In genomic region chr8:109790938-109791337, GRCm38 (mm10) we compare ENCODE assay signal across 24 mouse cellular contexts. TPM values are rescaled to one million over a fixed set of nuclear protein-coding genes. Genes with fewer than 3 reads are reported as not detected.
DNase-seq lines count a peak whose midpoint lies in the region; ATAC-seq and TF ChIP-seq lines count a peak whose summit lies in the region.
"Had no signal": no experiment of that assay in that cellular context is flagged by ENCODE, and none has a peak within 500 bp of the region (broad histone marks: within the 10 kb centered on the region; RNA-seq: fewer than 3 reads in every experiment).

No protein-coding gene starts in this region.

- no peak overlapping the region for H3K4me2 ChIP-seq in liver, embryonic 16.5 days (ENCODE audit: low read depth, low read length)
- H3K4me2 ChIP-seq in hindbrain, postnatal 0 days (ENCODE audit: low read depth, low read length) = no peak overlapping the region
- H3K4me2 ChIP-seq: embryonic facial prominence, embryonic 12.5 days; hindbrain, embryonic 13.5 days; midbrain, embryonic 15.5 days; neural tube, embryonic 12.5 days had no signal

- H3K9me3 ChIP-seq in liver, embryonic 16.5 days (replicated peaks; ENCODE audit: control insufficient read depth, low read length) = no peaks in the 10 kb centered on the region
- H3K9me3 ChIP-seq in embryonic facial prominence, embryonic 10.5 days = no peaks in the 10 kb centered on the region
- H3K9me3 ChIP-seq in hindbrain, postnatal 0 days (ENCODE audit: low read length) = no peaks in the 10 kb centered on the region
- H3K9me3 ChIP-seq: embryonic facial prominence, embryonic 12.5 days; hindbrain, embryonic 13.5 days; limb, embryonic 10.5 days; midbrain, embryonic 15.5 days; neural tube, embryonic 12.5 days had no signal

- TF ChIP-seq CTCF in hindbrain, postnatal 0 days (IDR thresholded peaks at IDR 0.05; ENCODE audit: low read depth) = no peak

- no peak overlapping the region for H3K27ac ChIP-seq in liver, embryonic 16.5 days (ENCODE audit: low read length)
- no peak overlapping the region for H3K27ac ChIP-seq in embryonic facial prominence, embryonic 10.5 days (replicated peaks)
- no peak overlapping the region for H3K27ac ChIP-seq in hindbrain, postnatal 0 days
- H3K27ac ChIP-seq: embryonic facial prominence, embryonic 12.5 days; hindbrain, embryonic 13.5 days; kidney, postnatal 0 days; limb, embryonic 10.5 days; midbrain, embryonic 15.5 days; neural tube, embryonic 12.5 days had no signal

- no peaks in the 10 kb centered on the region for H3K27me3 ChIP-seq in liver, embryonic 16.5 days (ENCODE audit: control insufficient read depth, insufficient read depth, low read depth, low read length)
- no peaks in the 10 kb centered on the region for H3K27me3 ChIP-seq in embryonic facial prominence, embryonic 10.5 days (replicated peaks; ENCODE audit: low read depth, poor library complexity, severe bottlenecking)
- no peaks in the 10 kb centered on the region for H3K27me3 ChIP-seq in hindbrain, postnatal 0 days (ENCODE audit: insufficient read depth, low read length)
- H3K27me3 ChIP-seq: embryonic facial prominence, embryonic 12.5 days; hindbrain, embryonic 13.5 days; midbrain, embryonic 15.5 days; neural tube, embryonic 12.5 days had no signal

- H3K4me1 ChIP-seq in liver, embryonic 16.5 days (ENCODE audit: control insufficient read depth, low read depth, low read length) = peaks cover 22% of the 10 kb centered on the region
- H3K4me1 ChIP-seq in embryonic facial prominence, embryonic 10.5 days = no peaks in the 10 kb centered on the region
- no peaks in the 10 kb centered on the region for H3K4me1 ChIP-seq in hindbrain, postnatal 0 days (ENCODE audit: insufficient read depth, low read length)
- H3K4me1 ChIP-seq: embryonic facial prominence, embryonic 12.5 days; hindbrain, embryonic 13.5 days; limb, embryonic 10.5 days; midbrain, embryonic 15.5 days; neural tube, embryonic 12.5 days had no signal

- H3K4me3 ChIP-seq in liver, embryonic 16.5 days (ENCODE audit: low read depth, low read length) = no peak overlapping the region
- no peak overlapping the region for H3K4me3 ChIP-seq in embryonic facial prominence, embryonic 10.5 days
- no peak overlapping the region for H3K4me3 ChIP-seq in hindbrain, postnatal 0 days (ENCODE audit: low read length)
- H3K4me3 ChIP-seq: embryonic facial prominence, embryonic 12.5 days; erythroblast, embryonic 14.5 days; heart, adult 2 months; hindbrain, embryonic 13.5 days; limb, embryonic 10.5 days; midbrain, embryonic 15.5 days; neural tube, embryonic 12.5 days had no signal

- WGBS in liver, embryonic 16.5 days (ENCODE audit: insufficient replicate concordance) = 30% methylated on average over 2 of the region's 2 CpGs
- WGBS in embryonic facial prominence, embryonic 10.5 days = 97% methylated on average over 2 of the region's 2 CpGs
- 90% methylated on average over 2 of the region's 2 CpGs for WGBS in hindbrain, postnatal 0 days

- no peak overlapping the region for H3K9ac ChIP-seq in liver, embryonic 16.5 days (ENCODE audit: low read depth, low read length)
- H3K9ac ChIP-seq in hindbrain, postnatal 0 days (replicated peaks; ENCODE audit: low read length) = no peak overlapping the region
- H3K9ac ChIP-seq: embryonic facial prominence, embryonic 12.5 days; hindbrain, embryonic 13.5 days; midbrain, embryonic 15.5 days; neural tube, embryonic 12.5 days had no signal

- peak; percentile 82 for ATAC-seq in liver, embryonic 16.5 days (ENCODE audit: low read depth)
- ATAC-seq in hindbrain, postnatal 0 days = no peak
- ATAC-seq: forebrain, embryonic 14.5 days; inflammation-experienced regulatory T-cells, adult 6 months; lung, postnatal 0 days; midbrain, embryonic 15.5 days had no signal

- H3K36me3 ChIP-seq in liver, embryonic 16.5 days (ENCODE audit: control insufficient read depth, insufficient read depth) = no peaks in the 10 kb centered on the region
- peaks cover 12% of the 10 kb centered on the region for H3K36me3 ChIP-seq in embryonic facial prominence, embryonic 10.5 days (replicated peaks)
- H3K36me3 ChIP-seq in hindbrain, postnatal 0 days (ENCODE audit: insufficient read depth, low read length) = no peaks in the 10 kb centered on the region
- H3K36me3 ChIP-seq: embryonic facial prominence, embryonic 12.5 days; hindbrain, embryonic 13.5 days; midbrain, embryonic 15.5 days; neural tube, embryonic 12.5 days had no signal

- DNase-seq in c-Kit-positive CD71-positive TER-119-negative erythroid progenitor cells, embryonic 14.5 days (ENCODE audit: low read depth) = peak; percentile 35
- DNase-seq in liver = peak; percentile 53
- DNase-seq in retina, embryonic 14.5 days (ENCODE audit: low spot score) = no peak
- DNase-seq in embryonic facial prominence, embryonic 10.5 days (ENCODE audit: low spot score) = no peak
- no peak for DNase-seq in lung, postnatal 14 days
- DNase-seq in hindbrain, postnatal 0 days (ENCODE audit: low spot score) = no peak
- DNase-seq: adrenal gland, postnatal 14 days; cerebellum, postnatal 10 days; gastrocnemius, postnatal 10 days; heart, adult 2 months; kidney, adult 18-20 months; retina, postnatal 1 day; thymus, postnatal 14 days had no signal

RNA-seq across cellular contexts. Expression of gene Ap1g1, which starts 12.6 kb away (rescaled TPM):
- 16.6 and 19.4 TPM in 2 replicates for polyA plus RNA-seq in liver, embryonic 16.5 days (2015; fragmentation: Nextera tagmentation; extraction: Ambion mirVana)
- 48.4 and 52.9 TPM in 2 replicates for polyA plus RNA-seq in embryonic facial prominence, embryonic 10.5 days (2016; fragmentation: Nextera tagmentation; extraction: Ambion mirVana)
- total RNA-seq in hindbrain, postnatal 0 days (2014; rRNA removed) = 64.7 and 67.9 TPM in 2 replicates
- 31.3 and 34.0 TPM in 2 replicates for polyA plus RNA-seq in hindbrain, postnatal 0 days (2015; fragmentation: Nextera tagmentation; extraction: Ambion mirVana)

RNA-seq across cellular contexts. Expression of gene Atxn1l, which starts 53.4 kb away (rescaled TPM):
- polyA plus RNA-seq in liver, embryonic 16.5 days (2015; fragmentation: Nextera tagmentation; extraction: Ambion mirVana) = 2.8 and 3.2 TPM in 2 replicates
- 8.3 and 9.6 TPM in 2 replicates for polyA plus RNA-seq in embryonic facial prominence, embryonic 10.5 days (2016; fragmentation: Nextera tagmentation; extraction: Ambion mirVana)
- total RNA-seq in hindbrain, postnatal 0 days (2014; rRNA removed) = 21.5 and 22.4 TPM in 2 replicates
- polyA plus RNA-seq in hindbrain, postnatal 0 days (2015; fragmentation: Nextera tagmentation; extraction: Ambion mirVana) = 2.7 and 3.9 TPM in 2 replicates

Comparison
In these comparisons a context has a peak if more than half of its experiments do, and no peak if none do; other contexts are left out.
1. DNase-seq: peak in c-Kit-positive CD71-positive TER-119-negative erythroid progenitor cells, embryonic 14.5 days (single experiment) and liver (single experiment); none in retina, embryonic 14.5 days (single experiment), embryonic facial prominence, embryonic 10.5 days (single experiment), lung, postnatal 14 days (single experiment) and hindbrain, postnatal 0 days (single experiment).